8 mouse cellular contexts compared by ENCODE assay signal in the genomic region with DNA sequence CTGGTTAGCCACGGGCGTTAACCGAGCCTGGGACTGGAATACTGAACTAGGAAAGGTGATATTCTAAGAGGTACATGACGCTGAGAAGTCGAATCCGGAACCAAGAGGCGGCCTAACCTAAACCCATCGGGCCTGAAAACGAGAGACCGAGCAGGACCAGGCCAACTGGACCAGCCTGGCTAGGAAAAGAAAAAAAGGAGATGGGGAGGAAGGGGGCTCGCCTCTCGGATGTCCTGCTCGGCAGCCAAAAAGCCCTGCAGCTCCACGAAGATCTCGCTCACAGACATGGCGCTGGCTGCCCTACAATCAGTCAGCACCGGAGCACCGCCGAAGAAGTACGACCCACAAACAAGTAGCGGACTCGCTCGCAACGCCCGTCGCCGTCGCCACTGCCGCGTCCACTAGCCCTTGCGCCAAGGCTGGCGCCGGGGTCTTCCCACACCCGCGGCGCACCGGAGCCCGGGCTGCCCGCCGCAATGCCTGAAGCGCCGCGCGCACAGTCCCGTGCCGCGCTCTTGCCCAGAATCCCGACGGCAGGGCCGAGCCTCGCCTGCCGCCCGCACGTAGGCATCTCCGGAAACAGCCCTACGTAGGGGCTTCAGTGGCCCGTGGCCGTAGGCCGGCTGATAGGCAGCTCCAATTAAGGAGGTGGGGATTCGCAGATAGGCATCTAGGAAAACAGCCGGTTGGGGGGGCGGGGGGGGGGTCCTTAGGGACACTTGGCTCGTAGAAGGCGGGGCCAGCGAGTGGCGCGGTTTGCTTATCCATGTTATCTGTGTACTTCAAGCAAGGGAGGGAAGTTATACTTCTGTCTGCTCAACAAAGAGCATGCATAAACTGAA. TPM values are rescaled to one million over a fixed set of nuclear protein-coding genes. Genes with fewer than 3 reads are reported as not detected.
DNase-seq lines count a peak whose midpoint lies in the region; ATAC-seq lines count a peak whose summit lies in the region.

No protein-coding gene starts in this region.

- peaks cover 27% of the 10 kb centered on the region for H3K36me3 ChIP-seq in forebrain, embryonic 10.5 days (replicated peaks)
- H3K36me3 ChIP-seq in heart, embryonic 16.5 days (ENCODE audit: control insufficient read depth, insufficient read depth), result peaks cover 7% of the 10 kb centered on the region
- H3K36me3 ChIP-seq in liver, embryonic 15.5 days (replicated peaks), result peaks cover 19% of the 10 kb centered on the region
- peaks cover 12% of the 10 kb centered on the region for H3K36me3 ChIP-seq in neural tube, embryonic 12.5 days

- peak overlapping the region; percentile 75 for H3K4me2 ChIP-seq in heart, embryonic 16.5 days (ENCODE audit: low read depth, low read length)
- peak overlapping the region; percentile 70 for H3K4me2 ChIP-seq in liver, embryonic 15.5 days
- peak overlapping the region; percentile 77 for H3K4me2 ChIP-seq in neural tube, embryonic 12.5 days (replicated peaks)

- H3K27ac ChIP-seq in forebrain, embryonic 10.5 days, result peak overlapping the region; percentile 90
- peak overlapping the region; percentile 93 for H3K27ac ChIP-seq in heart, embryonic 16.5 days (ENCODE audit: low read length)
- peak overlapping the region; percentile 92 for H3K27ac ChIP-seq in liver, embryonic 15.5 days (replicated peaks)
- peak overlapping the region; percentile 79 for H3K27ac ChIP-seq in neural tube, embryonic 12.5 days

- H3K9ac ChIP-seq in heart, embryonic 16.5 days (ENCODE audit: low read length), result peak overlapping the region; percentile 92
- peak overlapping the region; percentile 88 for H3K9ac ChIP-seq in liver, embryonic 15.5 days
- peak overlapping the region; percentile 71 for H3K9ac ChIP-seq in neural tube, embryonic 12.5 days

- WGBS in forebrain, embryonic 10.5 days, result under 1% methylated on average over 67 of the region's 67 CpGs
- WGBS in heart, embryonic 16.5 days, result under 1% methylated on average over 67 of the region's 67 CpGs
- WGBS in liver, embryonic 15.5 days (ENCODE audit: insufficient replicate concordance), result under 1% methylated on average over 67 of the region's 67 CpGs
- WGBS in neural tube, embryonic 12.5 days, result under 1% methylated on average over 67 of the region's 67 CpGs

- H3K9me3 ChIP-seq in forebrain, embryonic 10.5 days, result no peaks in the 10 kb centered on the region
- no peaks in the 10 kb centered on the region for H3K9me3 ChIP-seq in heart, embryonic 16.5 days (replicated peaks; ENCODE audit: control insufficient read depth, low read length)
- no peaks in the 10 kb centered on the region for H3K9me3 ChIP-seq in liver, embryonic 15.5 days (replicated peaks)
- no peaks in the 10 kb centered on the region for H3K9me3 ChIP-seq in neural tube, embryonic 12.5 days

- peak; percentile 82 for ATAC-seq in CD4-positive, CD25-positive, alpha-beta regulatory T cell, adult 4 months
- peak; percentile 96 for ATAC-seq in heart, embryonic 16.5 days (replicated peaks; ENCODE audit: extremely low read depth, insufficient read depth, low FRiP score)
- ATAC-seq in liver, embryonic 15.5 days (ENCODE audit: insufficient read depth), result peak; percentile 98
- peak; percentile 100 for ATAC-seq in neural tube, embryonic 12.5 days (ENCODE audit: low FRiP score, low read depth)

- H3K27me3 ChIP-seq in forebrain, embryonic 10.5 days (ENCODE audit: poor library complexity, severe bottlenecking), result no peaks in the 10 kb centered on the region
- no peaks in the 10 kb centered on the region for H3K27me3 ChIP-seq in heart, embryonic 16.5 days (ENCODE audit: control insufficient read depth, insufficient read depth, low read length)
- no peaks in the 10 kb centered on the region for H3K27me3 ChIP-seq in liver, embryonic 15.5 days
- no peaks in the 10 kb centered on the region for H3K27me3 ChIP-seq in neural tube, embryonic 12.5 days (replicated peaks)

- peak overlapping the region; percentile 84 for H3K4me3 ChIP-seq in forebrain, embryonic 10.5 days
- H3K4me3 ChIP-seq in heart, embryonic 16.5 days (ENCODE audit: low read length), result peak overlapping the region; percentile 94
- peak overlapping the region; percentile 94 for H3K4me3 ChIP-seq in liver, embryonic 15.5 days (replicated peaks)
- H3K4me3 ChIP-seq in neural tube, embryonic 12.5 days, result peak overlapping the region; percentile 56

- peak; percentile 72 for DNase-seq in c-Kit-negative CD71-positive TER-119-positive erythroid progenitor cells, embryonic 14.5 days (ENCODE audit: low read depth, low spot score)
- DNase-seq in forebrain, embryonic 10.5 days (ENCODE audit: extremely low spot score, low spot score), result peak; percentile 93
- DNase-seq in kidney, postnatal 36 days, result peak; percentile 88 to 91
- DNase-seq in telencephalon, adult 2 months (ENCODE audit: low read depth, low spot score), result peak; percentile 81

- peaks cover 11% of the 10 kb centered on the region for H3K4me1 ChIP-seq in forebrain, embryonic 10.5 days
- H3K4me1 ChIP-seq in heart, embryonic 16.5 days (ENCODE audit: control insufficient read depth, insufficient read depth, low read length), result peaks cover 10% of the 10 kb centered on the region
- H3K4me1 ChIP-seq in liver, embryonic 15.5 days (replicated peaks), result peaks cover 20% of the 10 kb centered on the region
- peaks cover 6% of the 10 kb centered on the region; the same call in 1 of the 2 replicates for H3K4me1 ChIP-seq in neural tube, embryonic 12.5 days

RNA-seq across cellular contexts. Expression of a gene that starts 0.5 kb away (rescaled TPM):
- 100 to 1,000 TPM; 224 to 236 TPM for polyA plus RNA-seq in CD4-positive, CD25-positive, alpha-beta regulatory T cell, adult 4 months (2017; shearing (Covaris generic))
- 395 and 413 TPM in 2 replicates for polyA plus RNA-seq in forebrain, embryonic 10.5 days (2016; fragmentation: Nextera tagmentation; extraction: Ambion mirVana)
- polyA plus RNA-seq in heart, embryonic 16.5 days (2015; fragmentation: Nextera tagmentation; extraction: Ambion mirVana), result 172 and 176 TPM in 2 replicates
- polyA plus RNA-seq in liver, embryonic 15.5 days (2015; fragmentation: Nextera tagmentation; extraction: Ambion mirVana), result 121 and 132 TPM in 2 replicates
- polyA plus RNA-seq in neural tube, embryonic 12.5 days (2016; fragmentation: Nextera tagmentation; extraction: Ambion mirVana), result 386 and 410 TPM in 2 replicates

RNA-seq across cellular contexts. Expression of a gene that starts 10.6 kb away (rescaled TPM):
- 10 to 100 TPM; 54.2 to 74.1 TPM for polyA plus RNA-seq in CD4-positive, CD25-positive, alpha-beta regulatory T cell, adult 4 months (2017; shearing (Covaris generic))
- 108 and 113 TPM in 2 replicates for polyA plus RNA-seq in forebrain, embryonic 10.5 days (2016; fragmentation: Nextera tagmentation; extraction: Ambion mirVana)
- polyA plus RNA-seq in heart, embryonic 16.5 days (2015; fragmentation: Nextera tagmentation; extraction: Ambion mirVana), result 43.7 and 52.1 TPM in 2 replicates
- polyA plus RNA-seq in liver, embryonic 15.5 days (2015; fragmentation: Nextera tagmentation; extraction: Ambion mirVana), result 36.2 and 37.0 TPM in 2 replicates
- 75.1 and 79.2 TPM in 2 replicates for polyA plus RNA-seq in neural tube, embryonic 12.5 days (2016; fragmentation: Nextera tagmentation; extraction: Ambion mirVana)

Comparison
In these comparisons a context has a peak if more than half of its experiments do, and no peak if none do; other contexts are left out.
1. Peak in every context shown above with its lines: DNase-seq, ATAC-seq, H3K4me3 ChIP-seq and H3K27ac ChIP-seq.